12 mouse cellular contexts compared by ENCODE assay signal in the genomic region with DNA sequence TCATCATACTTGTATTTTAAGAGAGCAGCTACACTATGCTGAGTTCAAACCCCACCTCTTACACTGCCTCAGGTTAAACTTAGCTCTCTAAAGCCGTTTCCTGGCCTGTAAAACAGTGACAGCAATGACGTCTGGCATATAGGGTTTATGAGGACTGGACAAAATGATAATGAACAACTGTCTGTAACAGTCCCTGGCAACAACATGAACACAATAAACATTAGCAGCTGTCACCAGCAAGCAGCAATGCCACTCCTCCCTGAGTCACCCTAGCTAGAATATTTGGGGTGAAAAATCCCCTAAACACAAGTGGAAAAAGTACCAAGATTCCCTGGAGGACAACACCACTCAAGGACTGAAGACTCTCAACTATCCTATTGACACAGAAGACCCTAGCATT. TPM values are rescaled to one million over a fixed set of nuclear protein-coding genes. Genes with fewer than 3 reads are reported as not detected.
"Had no signal": no experiment of that assay in that cellular context is flagged by ENCODE, and none has a peak within 500 bp of the region (broad histone marks: within the 10 kb centered on the region; RNA-seq: fewer than 3 reads in every experiment).

No protein-coding gene starts in this region.

- ATAC-seq: intestine, postnatal 0 days; liver, embryonic 12.5 days had no signal

- H3K27ac ChIP-seq: kidney, postnatal 0 days; limb, embryonic 15.5 days; liver, embryonic 12.5 days; midbrain, embryonic 10.5 days; neural tube, embryonic 13.5 days had no signal

- H3K4me1 ChIP-seq: limb, embryonic 15.5 days; midbrain, embryonic 10.5 days; neural tube, embryonic 13.5 days had no signal

- H3K9me3 ChIP-seq: limb, embryonic 15.5 days; liver, embryonic 12.5 days; midbrain, embryonic 10.5 days; neural tube, embryonic 13.5 days had no signal

- H3K4me2 ChIP-seq: limb, embryonic 15.5 days; liver, embryonic 12.5 days; lung, embryonic 14.5 days; neural tube, embryonic 13.5 days had no signal

- H3K27me3 ChIP-seq: limb, embryonic 15.5 days; liver, embryonic 12.5 days; neural tube, embryonic 13.5 days had no signal

- DNase-seq: kidney, adult 9 months; kidney, postnatal 36 days; lung, embryonic 14.5 days; midbrain, embryonic 14.5 days; right cerebral cortex, postnatal 25 days; thymus, postnatal 36 days had no signal

- H3K36me3 ChIP-seq: limb, embryonic 15.5 days; liver, embryonic 12.5 days; midbrain, embryonic 10.5 days; neural tube, embryonic 13.5 days had no signal

- H3K9ac ChIP-seq: limb, embryonic 15.5 days; liver, embryonic 12.5 days; lung, embryonic 14.5 days; neural tube, embryonic 13.5 days had no signal

- H3K4me3 ChIP-seq: limb, embryonic 15.5 days; liver, embryonic 12.5 days; midbrain, embryonic 10.5 days; neural tube, embryonic 13.5 days had no signal

RNA-seq across cellular contexts. Expression of a gene that starts 6.9 kb away (rescaled TPM):
- polyA plus RNA-seq: intestine, postnatal 0 days; midbrain, embryonic 10.5 days; midbrain, embryonic 14.5 days; neural tube, embryonic 13.5 days had no signal
